Mouse (Mus musculus): Measurements from ENCODE around the gene Exoc2.
A peak's percentile ranks its signal among the peaks of the same experiment; 100 is the strongest.

Gene Exoc2

GRCm38 (mm10) chr13:30973501-30974246, at the start of gene Exoc2, which contains the start of gene Gm5447:
Gene Exoc2, minus strand, starts transcription at chr13:30974093.
Gene Gm5447, plus strand, starts transcription at chr13:30974204.
- peak; percentile 31 to 79 for DNase-seq (ENCODE audit: low spot score in 2 of 2)

- no peak for DNase-seq (ENCODE audit: low spot score in 2 of 2)
Observed at GRCm38 (mm10) chr13:31023664-31024063, 49.8 kb upstream of the Exoc2 start.

GRCm38 (mm10) chr13:31021927-31022326, 48.0 kb upstream of the Exoc2 start:
- DNase-seq (ENCODE audit: low spot score in 2 of 2): no peak

- DNase-seq (ENCODE audit: low spot score in 2 of 2): no peak
Observed at GRCm38 (mm10) chr13:31021514-31021913, 47.6 kb upstream of the Exoc2 start.

GRCm38 (mm10) chr13:31017545-31017944, 43.7 kb upstream of the Exoc2 start:
- DNase-seq (ENCODE audit: low spot score in 2 of 2): no peak

- no peak for DNase-seq (ENCODE audit: low spot score in 2 of 2)
Observed at GRCm38 (mm10) chr13:31004995-31005394, 31.1 kb upstream of the Exoc2 start.

- DNase-seq (ENCODE audit: low spot score in 2 of 2): no peak
Observed at GRCm38 (mm10) chr13:31004458-31004857, 30.6 kb upstream of the Exoc2 start.

- DNase-seq (ENCODE audit: low spot score in 2 of 2): no peak
Observed at GRCm38 (mm10) chr13:30999799-31000198, 25.9 kb upstream of the Exoc2 start.

GRCm38 (mm10) chr13:30997526-30998253, 23.8 kb upstream of the Exoc2 start:
- no peak for DNase-seq (ENCODE audit: low spot score in 2 of 2)

GRCm38 (mm10) chr13:30994249-30994858, 20.5 kb upstream of the Exoc2 start:
- DNase-seq (ENCODE audit: low spot score in 2 of 2): no peak

- DNase-seq (ENCODE audit: low spot score in 2 of 2): peak in 1 of 2 experiments; percentile 80
Observed at GRCm38 (mm10) chr13:30993819-30994218, 19.9 kb upstream of the Exoc2 start.

GRCm38 (mm10) chr13:30990233-30990632, 16.3 kb upstream of the Exoc2 start:
- no peak for DNase-seq (ENCODE audit: low spot score in 2 of 2)

GRCm38 (mm10) chr13:30989710-30990109, 15.8 kb upstream of the Exoc2 start:
- DNase-seq (ENCODE audit: low spot score in 2 of 2): no peak

- DNase-seq (ENCODE audit: low spot score in 2 of 2): no peak
Observed at GRCm38 (mm10) chr13:30987686-30988085, 13.8 kb upstream of the Exoc2 start.

- no peak for DNase-seq (ENCODE audit: low spot score in 2 of 2)
Observed at GRCm38 (mm10) chr13:30986934-30987455, 13.1 kb upstream of the Exoc2 start.

GRCm38 (mm10) chr13:30985598-30986466, 11.9 kb upstream of the Exoc2 start:
- DNase-seq (ENCODE audit: low spot score in 2 of 2): peak in 1 of 2 experiments; percentile 36

GRCm38 (mm10) chr13:30985275-30985597, 11.3 kb upstream of the Exoc2 start:
- DNase-seq (ENCODE audit: low spot score in 2 of 2): no peak

- DNase-seq (ENCODE audit: low spot score in 2 of 2): peak in 1 of 2 experiments; percentile 20
Observed at GRCm38 (mm10) chr13:30981666-30982065, 7.8 kb upstream of the Exoc2 start.

GRCm38 (mm10) chr13:30978224-30978623, 4.3 kb upstream of the Exoc2 start:
- peak in 1 of 2 experiments; percentile 51 for DNase-seq (ENCODE audit: low spot score in 2 of 2)

- DNase-seq (ENCODE audit: low spot score in 2 of 2): no peak
Observed at GRCm38 (mm10) chr13:30976536-30977084, 2.7 kb upstream of the Exoc2 start.

- no peak for DNase-seq (ENCODE audit: low spot score in 2 of 2)
Observed at GRCm38 (mm10) chr13:30974247-30974630, 346 bp upstream of the Exoc2 start.

Measured in left cerebral cortex, adult 9 months (tissue).